Mouse (Mus musculus): ENCODE measurements around the gene Nudt21.

The Nudt21 gene

GRCm38 (mm10) chr8:93998961-93999360, 37.9 kb downstream of the Nudt21 start:
- DNase-seq (ENCODE audit: low spot score) = no peak

GRCm38 (mm10) chr8:93989739-93990138, 47.1 kb downstream of the Nudt21 start:
- DNase-seq (ENCODE audit: low spot score) = no peak

DNA sequence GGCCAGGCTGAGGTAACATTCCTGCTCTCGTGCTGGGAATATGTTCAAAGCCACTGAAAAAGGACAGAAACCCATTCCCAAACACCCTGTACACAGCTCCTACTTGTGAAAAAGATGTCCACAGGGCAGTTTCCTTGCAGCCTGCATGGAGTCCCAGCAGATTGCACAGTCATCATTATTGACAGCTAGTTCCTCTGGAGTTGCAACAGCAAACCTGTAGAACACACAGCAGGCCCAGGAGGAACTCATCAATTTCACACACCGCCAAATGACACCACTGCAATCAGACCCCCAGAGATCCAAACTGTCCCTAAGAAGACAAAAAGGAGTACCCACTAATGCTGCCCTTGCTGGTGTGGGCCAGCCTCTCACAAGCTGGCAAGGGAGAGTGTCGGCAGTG, 52.1 kb downstream of the Nudt21 start:
- DNase-seq (ENCODE audit: low spot score) = no peak

GRCm38 (mm10) chr8:93983827-93984226, 53.0 kb downstream of the Nudt21 start:
- no peak for DNase-seq (ENCODE audit: low spot score)

DNA sequence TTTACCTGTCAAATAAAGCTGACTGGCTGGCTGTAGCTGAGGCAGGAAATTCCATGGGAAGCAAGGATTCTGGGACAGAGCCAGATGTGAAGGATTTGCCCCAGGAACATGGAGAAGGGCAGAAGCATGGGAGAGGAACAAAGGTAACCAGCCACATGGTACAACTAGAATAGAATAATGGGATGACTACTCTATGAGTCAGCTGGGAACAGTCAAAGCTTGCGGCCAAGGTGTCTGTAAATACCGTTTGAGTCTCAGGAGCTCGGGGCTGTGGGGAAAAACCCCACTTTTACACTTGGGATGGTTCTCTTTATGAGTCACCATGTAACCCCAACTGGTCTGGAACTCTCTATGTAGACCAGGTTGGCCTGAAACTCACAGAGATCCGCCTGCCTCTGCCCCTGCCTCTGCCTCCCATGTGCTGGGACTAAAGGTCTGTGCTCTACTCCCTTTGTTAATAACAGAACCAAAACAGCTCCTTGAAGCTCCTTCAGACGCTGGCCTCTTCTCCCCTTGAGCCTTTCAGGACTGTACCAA, 55.1 kb downstream of the Nudt21 start:
- no peak for DNase-seq (ENCODE audit: low spot score)

GRCm38 (mm10) chr8:93980141-93980540, 56.7 kb downstream of the Nudt21 start:
- no peak for DNase-seq (ENCODE audit: low spot score)

DNA sequence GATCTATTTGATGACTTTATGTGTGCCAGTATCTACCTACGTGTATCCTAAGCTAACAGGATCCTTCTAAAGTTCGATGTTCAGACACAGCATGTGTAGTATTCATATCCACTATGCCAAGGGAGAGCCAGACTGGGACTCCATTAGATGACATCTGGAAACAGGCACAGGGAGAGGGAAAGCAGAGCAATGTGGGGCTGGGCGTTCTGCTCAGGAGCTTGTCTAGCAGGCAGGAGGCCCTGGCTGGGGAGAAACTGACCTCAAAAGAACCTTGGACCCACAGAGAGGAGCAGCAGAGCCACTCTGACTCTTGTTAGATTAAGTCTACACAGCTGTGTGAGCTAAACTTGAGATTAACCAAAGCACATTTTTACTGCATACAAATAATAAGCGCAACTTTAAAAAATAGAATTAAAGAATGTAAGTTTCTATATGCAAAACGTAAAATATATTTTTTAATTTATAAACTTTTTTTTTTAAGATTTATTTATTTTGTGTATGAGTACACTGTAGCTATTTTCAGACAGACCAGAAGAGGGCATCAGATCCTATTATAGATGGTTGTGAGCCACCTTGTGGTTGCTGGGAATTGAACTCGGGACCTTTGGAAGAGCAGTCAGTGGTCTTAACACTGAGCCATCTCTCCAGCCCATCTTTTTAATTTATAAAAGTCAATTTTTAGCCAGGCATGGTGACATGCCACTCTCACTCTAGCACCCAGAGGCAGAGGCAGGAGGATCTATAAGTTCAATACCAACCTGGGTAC, 60.2 kb downstream of the Nudt21 start:
- DNase-seq (ENCODE audit: low spot score) = no peak

DNA sequence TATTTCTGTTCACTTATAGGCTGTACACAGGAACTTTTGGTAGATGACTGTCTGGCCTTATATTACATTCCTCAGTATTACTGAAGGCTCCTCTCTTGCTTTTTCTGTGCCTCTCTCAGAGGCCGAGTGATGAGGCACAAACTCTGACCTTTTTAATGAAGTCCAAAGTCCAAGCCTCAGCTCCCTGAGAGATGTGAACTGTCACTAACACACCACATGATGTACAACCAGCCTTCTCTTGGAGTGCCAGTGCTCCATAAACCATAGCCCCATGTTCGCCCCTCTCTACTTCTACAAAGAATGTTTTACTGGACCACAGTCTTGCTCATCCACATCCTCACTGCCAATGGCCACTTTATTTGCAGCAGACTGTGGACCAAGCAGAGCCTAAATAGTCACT, 61.5 kb downstream of the Nudt21 start:
- peak; percentile 50 for DNase-seq (ENCODE audit: low spot score)

DNA sequence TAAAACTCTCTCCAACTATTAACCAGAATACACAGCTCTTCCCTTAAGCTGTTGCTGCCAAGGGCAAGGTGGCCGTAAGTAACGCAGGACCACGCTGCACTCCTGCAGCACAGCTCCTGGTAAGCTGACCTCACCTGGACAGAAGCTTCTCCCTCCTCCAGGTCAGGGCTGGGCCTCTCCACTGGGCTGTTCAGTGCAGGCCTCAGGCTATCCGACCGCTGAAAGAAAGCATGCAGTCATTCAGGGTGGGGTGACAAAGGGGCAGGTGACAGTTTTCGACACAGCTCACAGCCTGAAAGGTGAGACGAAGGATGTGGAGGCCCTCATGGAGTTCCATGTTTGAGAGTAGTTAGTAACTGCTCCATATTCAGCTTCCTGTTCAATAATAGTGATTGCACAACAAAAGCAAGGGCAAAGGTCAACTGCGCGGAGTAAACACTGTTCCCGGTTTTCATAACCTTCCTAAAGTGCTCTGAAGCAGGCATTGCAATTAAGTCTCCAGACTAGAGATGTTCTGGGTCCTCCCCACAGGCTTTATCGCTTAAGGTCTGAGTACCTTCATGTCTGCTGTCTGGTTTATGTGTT, 62.1 kb downstream of the Nudt21 start:
- peak; percentile 79 for DNase-seq (ENCODE audit: low spot score)

- no peak for DNase-seq (ENCODE audit: low spot score)
These were observed 62.9 kb downstream of the Nudt21 start for GRCm38 (mm10) chr8:93973831-93974375.

DNA sequence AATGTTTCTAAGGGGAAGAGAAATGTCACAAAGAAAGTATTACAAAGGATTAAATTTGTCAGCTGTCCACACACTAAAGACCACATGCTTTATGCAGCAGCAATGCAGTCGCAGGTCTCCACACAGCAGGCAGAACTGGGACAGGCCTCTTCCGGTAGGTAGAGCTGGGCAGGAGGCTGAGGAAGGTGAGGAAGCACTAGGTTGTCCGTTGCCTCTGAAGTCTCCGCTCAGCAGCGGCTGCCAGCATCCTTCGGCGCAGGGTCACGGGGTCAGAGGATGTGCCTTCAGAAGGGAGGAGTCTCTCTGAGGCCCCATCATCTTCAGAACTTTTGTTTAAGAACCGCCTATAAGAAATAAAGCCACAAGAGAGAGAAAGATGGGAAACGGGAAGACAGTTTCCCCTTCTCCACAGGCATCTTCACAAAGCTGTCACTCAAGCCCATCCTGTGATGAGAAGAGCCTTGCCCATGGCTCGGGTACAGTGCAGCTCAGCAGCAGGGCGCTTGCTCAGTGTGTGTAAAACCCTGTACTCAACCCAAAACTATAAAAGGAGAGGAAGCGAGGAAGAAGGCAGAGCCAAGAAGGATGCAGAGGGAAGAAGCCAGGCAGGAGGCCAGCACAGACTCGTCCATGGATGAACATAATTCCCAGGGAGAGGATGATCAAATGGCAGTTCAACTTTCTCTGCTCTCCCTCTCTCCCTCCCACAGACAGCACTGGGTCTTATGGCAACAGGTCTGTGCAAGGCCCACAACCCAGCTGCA, 63.7 kb downstream of the Nudt21 start:
- DNase-seq (ENCODE audit: low spot score) = no peak

DNA sequence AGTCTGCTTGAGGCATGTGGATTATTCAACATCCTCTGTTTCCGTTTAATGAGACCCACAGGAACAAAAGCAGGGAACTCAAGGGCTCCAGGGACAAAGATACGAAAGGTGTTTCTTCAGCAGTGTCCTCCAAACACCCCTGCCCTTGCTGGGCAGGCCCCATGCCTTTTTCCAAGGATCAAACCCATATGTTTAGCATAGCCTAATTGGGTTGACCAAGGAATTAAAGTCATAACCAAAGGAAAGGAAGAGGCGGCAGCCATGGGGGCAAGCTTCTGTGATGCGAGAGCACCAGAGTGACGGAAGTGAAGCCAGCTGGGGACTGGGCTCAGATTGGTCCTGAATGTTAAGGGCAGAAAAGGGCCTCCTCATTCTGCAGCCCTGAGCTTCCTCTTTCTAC, 64.6 kb downstream of the Nudt21 start:
- DNase-seq (ENCODE audit: low spot score) = no peak

GRCm38 (mm10) chr8:93971451-93971850, 65.4 kb downstream of the Nudt21 start:
- no peak for DNase-seq (ENCODE audit: low spot score)

- no peak for DNase-seq (ENCODE audit: low spot score)
These were observed 67.0 kb downstream of the Nudt21 start for GRCm38 (mm10) chr8:93969626-93970340.

GRCm38 (mm10) chr8:93968293-93968692, 68.5 kb downstream of the Nudt21 start:
- DNase-seq (ENCODE audit: low spot score) = no peak

All from yolk sac, embryonic 10.5 days (tissue).